Mouse (Mus musculus) heart, embryonic 16.5 days (tissue): ENCODE data around the gene Rab23. TPM values are rescaled to one million over a fixed set of nuclear protein-coding genes. Genes with fewer than 3 reads are reported as not detected.

Experiments used
- ATAC-seq: fragments of 200-750 bp; cut with Nextera tagmentation; replicated peaks from 2 replicates; pipeline ENCODE4 v1.8.0; 2017; ENCODE audit warnings: moderate number of reproducible peaks; ENCODE audit not compliant: insufficient read depth, low FRiP score; ENCODE audit errors: extremely low read depth
- H3K27ac ChIP-seq: fragments of 300-500 bp; sonication (generic); 2 replicates; pipeline ENCODE4 v1.5.1; 2014; ENCODE audit warnings: mild to moderate bottlenecking, low read length, control low read depth, moderate library complexity
- H3K27me3 ChIP-seq: fragments of 300-500 bp; sonication (generic); 2 replicates; pipeline ENCODE4 v1.6.1; 2014; ENCODE audit warnings: low read length, mixed read lengths; ENCODE audit not compliant: control insufficient read depth, insufficient read depth
- H3K36me3 ChIP-seq: fragments of 300-500 bp; sonication (generic); 2 replicates; pipeline ENCODE4 v1.6.1; 2014; ENCODE audit not compliant: control insufficient read depth, insufficient read depth
- H3K4me1 ChIP-seq: fragments of 300-500 bp; sonication (generic); 2 replicates; pipeline ENCODE4 v1.6.1; 2014; ENCODE audit warnings: low read length, mixed read lengths; ENCODE audit not compliant: control insufficient read depth, insufficient read depth
- H3K4me2 ChIP-seq: fragments of 300-500 bp; sonication (generic); 2 replicates; pipeline ENCODE4 v1.6.1; 2014; ENCODE audit warnings: low read depth, mild to moderate bottlenecking, control low read depth, low read length
- H3K4me3 ChIP-seq: fragments of 300-500 bp; sonication (generic); 2 replicates; pipeline ENCODE4 v1.5.1; 2014; ENCODE audit warnings: mild to moderate bottlenecking, control low read depth, low read length
- H3K9ac ChIP-seq: fragments of 300-500 bp; sonication (generic); 2 replicates; pipeline ENCODE4 v1.6.1; 2014; ENCODE audit warnings: low read length, control low read depth
- H3K9me3 ChIP-seq: fragments of 300-500 bp; sonication (generic); replicated peaks from 2 replicates; pipeline ENCODE4 v1.6.1; 2016; ENCODE audit warnings: low read length; ENCODE audit not compliant: control insufficient read depth
- WGBS: fragments of 180-500 bp; shearing (Covaris S2); extraction: QIAGEN DNeasy Blood & Tissue Kit; methylation state at CpG from one replicate; pipeline ENCODE4 v1.1.7; 2014; 5-methylcytosine and 5-hydroxymethylcytosine counted together
- polyA plus RNA-seq: library from polyadenylated mRNA; unstranded; fragments of >200 nt; fragmentation: Nextera tagmentation; extraction: Ambion mirVana; gene quantifications from 2 replicates; pipeline ENCODE4 v1.2.1, GENCODE M21; 2015

Rab23 gene
- polyA plus RNA-seq, 1 experiment from 2014 or later: 10.9 TPM

GRCm38 (mm10) chr1:33768091-33768787 lies 48.6 kb downstream of the Rab23 start:
- Histone ChIP-seq H3K27me3 (no peaks in the 10 kb centered on the region), H3K9ac (no peak overlapping the region), H3K4me2 (no peak overlapping the region), H3K4me3 (no peak overlapping the region), H3K9me3 (no peaks in the 10 kb centered on the region), H3K4me1 (no peaks in the 10 kb centered on the region), H3K27ac (no peak overlapping the region), H3K36me3 (peaks cover 27% of the 10 kb centered on the region)
- 84% methylated on average over 1 of the region's 1 CpGs for WGBS
- no peak for ATAC-seq

- no peak overlapping the region for H3K4me3 ChIP-seq
- no peak overlapping the region for H3K4me2 ChIP-seq
- no peaks in the 10 kb centered on the region for H3K4me1 ChIP-seq
- no peak for ATAC-seq
- no peak overlapping the region for H3K27ac ChIP-seq
- no peaks in the 10 kb centered on the region for H3K9me3 ChIP-seq
- H3K36me3 ChIP-seq: peaks cover 27% of the 10 kb centered on the region
- H3K9ac ChIP-seq: no peak overlapping the region
- no peaks in the 10 kb centered on the region for H3K27me3 ChIP-seq
Measured at GRCm38 (mm10) chr1:33768827-33769226, 49.1 kb downstream of the Rab23 start.

- 95% methylated on average over 10 of the region's 10 CpGs for WGBS
- Histone ChIP-seq H3K9ac (no peak overlapping the region), H3K27ac (no peak overlapping the region), H3K4me3 (no peak overlapping the region), H3K4me2 (no peak overlapping the region), H3K4me1 (no peaks in the 10 kb centered on the region), H3K36me3 (peaks cover 30% of the 10 kb centered on the region), H3K9me3 (no peaks in the 10 kb centered on the region), H3K27me3 (no peaks in the 10 kb centered on the region)
- no peak for ATAC-seq
Measured at GRCm38 (mm10) chr1:33771621-33772020, 51.9 kb downstream of the Rab23 start.

- Histone ChIP-seq H3K4me2 (no peak overlapping the region), H3K27me3 (no peaks in the 10 kb centered on the region), H3K9me3 (no peaks in the 10 kb centered on the region), H3K9ac (no peak overlapping the region), H3K36me3 (peaks cover 34% of the 10 kb centered on the region), H3K4me1 (no peaks in the 10 kb centered on the region), H3K4me3 (no peak overlapping the region), H3K27ac (no peak overlapping the region)
- ATAC-seq: no peak
- 93% methylated on average over 9 of the region's 9 CpGs for WGBS
Measured at GRCm38 (mm10) chr1:33772106-33772505, 52.4 kb downstream of the Rab23 start.

- WGBS: 83% methylated on average over 14 of the region's 14 CpGs
- Histone ChIP-seq H3K4me3 (no peak overlapping the region), H3K27me3 (no peaks in the 10 kb centered on the region), H3K4me1 (no peaks in the 10 kb centered on the region), H3K9ac (no peak overlapping the region), H3K27ac (no peak overlapping the region), H3K9me3 (no peaks in the 10 kb centered on the region), H3K4me2 (no peak overlapping the region), H3K36me3 (peaks cover 29% of the 10 kb centered on the region)
- no peak for ATAC-seq
Measured at GRCm38 (mm10) chr1:33776175-33776611, 56.5 kb downstream of the Rab23 start.

GRCm38 (mm10) chr1:33784561-33784960 lies 64.9 kb downstream of the Rab23 start:
- Histone ChIP-seq H3K27me3 (no peaks in the 10 kb centered on the region), H3K9me3 (no peaks in the 10 kb centered on the region), H3K36me3 (0 out of 2 replicates have a peak, but pooled peaks cover 7% of the 10 kb centered on the region), H3K4me2 (no peak overlapping the region), H3K4me1 (peaks cover 6% of the 10 kb centered on the region), H3K9ac (no peak overlapping the region), H3K27ac (no peak overlapping the region), H3K4me3 (no peak overlapping the region)
- WGBS: 86% methylated on average over 5 of the region's 5 CpGs
- ATAC-seq: no peak

- ATAC-seq: no peak
- no peak overlapping the region for H3K4me3 ChIP-seq
- no peaks in the 10 kb centered on the region for H3K27me3 ChIP-seq
- no peak overlapping the region for H3K27ac ChIP-seq
- H3K4me2 ChIP-seq: no peak overlapping the region
- peaks cover 8% of the 10 kb centered on the region for H3K4me1 ChIP-seq
- H3K9me3 ChIP-seq: no peaks in the 10 kb centered on the region
- 0 out of 2 replicates have a peak, but pooled peaks cover 5% of the 10 kb centered on the region for H3K36me3 ChIP-seq
- WGBS: 77% methylated on average over 5 of the region's 5 CpGs
- no peak overlapping the region for H3K9ac ChIP-seq
Measured at GRCm38 (mm10) chr1:33788072-33788471, 68.4 kb downstream of the Rab23 start.

GRCm38 (mm10) chr1:33788493-33788892 lies 68.8 kb downstream of the Rab23 start:
- H3K9ac ChIP-seq: no peak overlapping the region
- H3K9me3 ChIP-seq: no peaks in the 10 kb centered on the region
- H3K36me3 ChIP-seq: 0 out of 2 replicates have a peak, but pooled peaks cover 4% of the 10 kb centered on the region
- H3K4me1 ChIP-seq: peaks cover 12% of the 10 kb centered on the region
- H3K4me3 ChIP-seq: no peak overlapping the region
- H3K27ac ChIP-seq: no peak overlapping the region
- no peaks in the 10 kb centered on the region for H3K27me3 ChIP-seq
- no peak overlapping the region for H3K4me2 ChIP-seq
- WGBS: 42% methylated on average over 3 of the region's 3 CpGs
- no peak for ATAC-seq
